Mouse (Mus musculus) hindbrain, postnatal 0 days (tissue): ENCODE measurements around the gene Fam19a2. TPM values are rescaled to one million over a fixed set of nuclear protein-coding genes. Genes with fewer than 3 reads are reported as not detected.

Experiments
- ATAC-seq: fragments of 200-750 bp; cut with Nextera tagmentation; 2 replicates; pipeline ENCODE4 v1.8.0; 2017; ENCODE audit warnings: mild to moderate bottlenecking, moderate TSS enrichment, moderate library complexity
- DNase-seq: peaks from one replicate; pipeline ENCODE4 v3.0.0-alpha.2; 2015; ENCODE audit warnings: low spot score
- H3K27ac ChIP-seq: fragments of 300-500 bp; sonication (generic); 2 replicates; pipeline ENCODE4 v1.5.1; 2014; ENCODE audit warnings: mild to moderate bottlenecking
- H3K27me3 ChIP-seq: fragments of 300-500 bp; sonication (generic); 2 replicates; pipeline ENCODE4 v1.6.1; 2014; ENCODE audit warnings: low read length, mixed read lengths; ENCODE audit not compliant: insufficient read depth
- H3K36me3 ChIP-seq: fragments of 300-500 bp; sonication (generic); 2 replicates; pipeline ENCODE4 v1.6.1; 2014; ENCODE audit warnings: low read length, mixed read lengths; ENCODE audit not compliant: insufficient read depth
- H3K4me1 ChIP-seq: fragments of 300-500 bp; sonication (generic); 2 replicates; pipeline ENCODE4 v1.6.1; 2014; ENCODE audit warnings: antibody characterized with exemption, low read length, mixed read lengths; ENCODE audit not compliant: insufficient read depth
- H3K4me2 ChIP-seq: fragments of 300-500 bp; sonication (generic); 2 replicates; pipeline ENCODE4 v1.6.1; 2014; ENCODE audit warnings: low read depth, mild to moderate bottlenecking, low read length, moderate library complexity, mixed read lengths
- H3K4me3 ChIP-seq: fragments of 300-500 bp; sonication (generic); 2 replicates; pipeline ENCODE4 v1.5.1; 2014; ENCODE audit warnings: low read length
- H3K9ac ChIP-seq: fragments of 300-500 bp; sonication (generic); replicated peaks from 2 replicates; pipeline ENCODE4 v1.6.1; 2014; ENCODE audit warnings: mild to moderate bottlenecking, low read length, moderate library complexity, mixed read lengths
- H3K9me3 ChIP-seq: fragments of 300-500 bp; sonication (generic); 2 replicates; pipeline ENCODE4 v1.6.1; 2016; ENCODE audit warnings: low read length, mixed read lengths
- CTCF ChIP-seq: IDR thresholded peaks from 2 replicates; pipeline ENCODE4 v1.5.1; 2016; ENCODE audit warnings: antibody characterized with exemption, control low read depth, low read depth
- WGBS: fragments of 180-500 bp; shearing (Covaris S2); extraction: QIAGEN DNeasy Blood & Tissue Kit; methylation state at CpG from one replicate; pipeline ENCODE4 v1.1.7; 2014; 5-methylcytosine and 5-hydroxymethylcytosine counted together
- polyA plus RNA-seq: library from polyadenylated mRNA; unstranded; fragments of >200 nt; fragmentation: Nextera tagmentation; extraction: Ambion mirVana; gene quantifications from 2 replicates; pipeline ENCODE4 v1.2.1, GENCODE M21; 2015
- total RNA-seq: library from RNA; depleted of rRNA; stranded (reverse); fragments of >200 nt; gene quantifications from 2 replicates; pipeline ENCODE4 v1.2.3, GENCODE M21; 2014

Fam19a2 gene
- total and polyA plus RNA-seq, 2 experiments from 2014 or later, result 48.9 to 90.5 TPM

DNA sequence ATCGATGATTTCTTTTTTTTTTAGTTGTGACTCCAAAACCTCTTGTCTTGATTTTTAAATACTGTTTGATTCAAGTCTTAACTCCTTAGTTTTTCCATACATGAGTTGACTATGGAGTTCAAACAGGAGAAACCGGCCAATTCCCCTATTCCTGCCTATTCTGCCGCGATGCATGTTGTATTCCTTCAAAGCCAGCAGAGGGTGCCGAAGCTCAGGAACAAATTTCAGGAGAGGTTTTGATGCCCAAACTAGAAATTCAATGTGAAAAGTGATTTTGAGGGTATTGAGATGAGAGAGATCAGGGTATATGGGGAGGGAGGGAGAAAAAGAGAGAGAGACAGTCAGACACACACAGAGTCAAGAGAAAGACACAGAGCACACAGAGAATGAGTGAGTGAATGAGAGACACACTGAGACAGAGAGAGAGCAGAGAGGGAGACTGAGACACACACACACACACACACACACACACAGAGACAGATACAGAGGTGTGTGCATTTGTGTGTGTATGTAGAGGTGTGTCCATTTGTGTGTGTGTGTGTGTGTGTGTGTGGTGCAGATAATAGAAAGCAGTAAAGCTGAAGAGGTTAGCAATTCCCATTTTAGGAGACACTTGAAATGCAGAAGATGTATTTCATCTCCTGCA lies 78.9 kb downstream of the Fam19a2 start:
- H3K4me3 ChIP-seq, result no peak overlapping the region
- ATAC-seq, result 0 out of 2 replicates have a peak, but pooled peaks have one; percentile 35
- H3K27ac ChIP-seq, result no peak overlapping the region
- no peaks in the 10 kb centered on the region for H3K36me3 ChIP-seq
- no peak overlapping the region for H3K9ac ChIP-seq
- no peaks in the 10 kb centered on the region for H3K4me1 ChIP-seq
- TF ChIP-seq CTCF, result peak; percentile 82
- H3K9me3 ChIP-seq, result no peaks in the 10 kb centered on the region
- peak; percentile 83 for DNase-seq
- no peak overlapping the region for H3K4me2 ChIP-seq
- no peaks in the 10 kb centered on the region for H3K27me3 ChIP-seq
- WGBS, result 21% methylated on average over 5 of the region's 5 CpGs

DNA sequence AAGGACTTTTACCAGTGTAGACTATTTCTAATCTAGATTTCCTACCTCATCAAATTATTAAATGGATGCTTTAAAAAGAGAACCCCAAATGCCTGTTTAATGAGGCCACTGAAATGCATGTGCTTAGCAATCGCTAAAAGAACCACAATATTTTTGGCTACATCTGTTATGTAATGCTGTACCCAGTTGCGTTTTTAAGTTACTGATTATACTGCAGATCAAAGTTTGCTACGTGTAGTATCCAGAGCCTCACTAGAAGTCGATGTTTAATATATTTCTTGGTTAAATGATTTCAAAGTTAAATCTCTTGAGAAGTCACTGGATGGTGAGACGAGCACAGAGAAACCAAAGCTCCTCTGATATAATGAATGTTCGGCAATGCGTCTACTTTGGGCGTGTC lies 82.5 kb downstream of the Fam19a2 start:
- no peak for TF ChIP-seq CTCF
- Histone ChIP-seq H3K4me2 (no peak overlapping the region), H3K27ac (no peak overlapping the region), H3K4me1 (no peaks in the 10 kb centered on the region), H3K9ac (no peak overlapping the region), H3K4me3 (no peak overlapping the region), H3K36me3 (no peaks in the 10 kb centered on the region), H3K9me3 (no peaks in the 10 kb centered on the region), H3K27me3 (no peaks in the 10 kb centered on the region)
- DNase-seq, result no peak
- ATAC-seq, result no peak
- 93% methylated on average over 8 of the region's 8 CpGs for WGBS

DNA sequence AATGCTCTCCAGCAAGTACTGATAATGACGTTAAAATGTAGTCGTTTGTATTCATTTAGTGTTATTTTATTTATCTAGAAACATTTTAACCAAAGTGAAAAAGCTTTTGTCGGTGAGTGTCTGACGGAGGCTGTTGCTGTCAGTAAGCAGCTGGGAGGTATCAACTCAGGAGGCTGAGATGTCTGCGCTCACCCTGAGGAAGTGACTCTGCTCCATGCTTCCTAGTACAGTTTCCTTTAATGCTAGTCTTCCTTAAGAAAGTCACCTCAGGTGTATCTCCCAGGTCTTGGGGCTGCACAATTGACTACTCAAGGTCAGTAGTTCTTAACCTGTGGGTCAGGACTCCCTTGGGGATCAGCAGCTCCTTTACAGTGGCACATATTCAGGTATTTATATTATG lies 89.9 kb downstream of the Fam19a2 start:
- H3K4me3 ChIP-seq, result no peak overlapping the region
- DNase-seq (no peak), ATAC-seq (no peak)
- H3K36me3 ChIP-seq, result no peaks in the 10 kb centered on the region
- TF ChIP-seq CTCF, result no peak
- H3K27me3 ChIP-seq, result no peaks in the 10 kb centered on the region
- 88% methylated on average over 5 of the region's 5 CpGs for WGBS
- H3K27ac ChIP-seq, result no peak overlapping the region
- no peaks in the 10 kb centered on the region for H3K9me3 ChIP-seq
- no peaks in the 10 kb centered on the region for H3K4me1 ChIP-seq
- H3K4me2 ChIP-seq, result no peak overlapping the region
- H3K9ac ChIP-seq, result no peak overlapping the region

DNA sequence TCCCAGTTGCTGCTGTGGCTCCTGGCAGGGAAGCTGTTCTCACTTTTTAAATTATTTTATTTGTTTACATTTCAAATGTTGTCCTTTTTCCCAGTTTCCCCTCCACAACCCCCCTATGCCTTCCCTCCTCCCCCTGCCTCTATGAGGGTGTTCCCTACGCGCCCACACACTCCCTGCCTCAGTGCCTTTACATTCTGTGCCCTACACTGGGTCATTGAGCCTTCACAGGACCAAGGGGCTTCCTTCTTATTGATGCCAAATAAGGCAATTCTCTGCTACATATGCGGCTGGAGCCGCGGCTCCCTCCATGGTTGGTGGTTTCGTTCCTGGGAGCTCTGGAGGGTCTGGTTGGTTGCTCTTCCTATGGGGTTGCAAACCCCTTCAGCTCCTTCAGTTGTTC lies 93.2 kb downstream of the Fam19a2 start:
- no peak overlapping the region for H3K9ac ChIP-seq
- no peak for TF ChIP-seq CTCF
- no peak overlapping the region for H3K4me2 ChIP-seq
- no peaks in the 10 kb centered on the region for H3K4me1 ChIP-seq
- no peaks in the 10 kb centered on the region for H3K9me3 ChIP-seq
- ATAC-seq, result no peak
- DNase-seq, result no peak
- WGBS, result 85% methylated on average over 6 of the region's 6 CpGs
- H3K27me3 ChIP-seq, result no peaks in the 10 kb centered on the region
- no peak overlapping the region for H3K4me3 ChIP-seq
- no peak overlapping the region for H3K27ac ChIP-seq
- H3K36me3 ChIP-seq, result no peaks in the 10 kb centered on the region

DNA sequence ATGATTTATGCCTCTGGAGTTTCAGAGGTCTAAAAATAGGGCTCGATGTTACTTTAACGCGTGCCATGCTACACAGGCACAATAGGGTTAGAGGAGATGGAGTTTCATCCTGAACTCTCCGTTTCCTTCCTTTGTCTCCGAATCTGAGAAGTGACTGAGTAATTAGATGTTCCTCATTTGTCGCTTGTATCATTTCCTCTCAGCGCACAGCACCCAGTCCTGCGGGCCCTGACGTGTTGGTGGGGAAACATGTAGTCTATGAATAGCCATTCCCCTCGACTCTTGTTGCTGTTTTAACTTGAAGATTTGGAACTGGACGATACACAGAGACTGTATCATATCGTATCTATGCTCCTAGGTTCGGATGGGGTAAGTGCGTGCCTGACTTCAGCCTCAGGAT lies 96.7 kb downstream of the Fam19a2 start:
- Histone ChIP-seq H3K27me3 (no peaks in the 10 kb centered on the region), H3K4me1 (no peaks in the 10 kb centered on the region), H3K4me2 (no peak overlapping the region), H3K27ac (no peak overlapping the region), H3K9me3 (no peaks in the 10 kb centered on the region), H3K36me3 (no peaks in the 10 kb centered on the region), H3K9ac (no peak overlapping the region), H3K4me3 (no peak overlapping the region)
- DNase-seq (no peak), ATAC-seq (no peak)
- TF ChIP-seq CTCF, result no peak
- WGBS, result 78% methylated on average over 14 of the region's 14 CpGs

DNA sequence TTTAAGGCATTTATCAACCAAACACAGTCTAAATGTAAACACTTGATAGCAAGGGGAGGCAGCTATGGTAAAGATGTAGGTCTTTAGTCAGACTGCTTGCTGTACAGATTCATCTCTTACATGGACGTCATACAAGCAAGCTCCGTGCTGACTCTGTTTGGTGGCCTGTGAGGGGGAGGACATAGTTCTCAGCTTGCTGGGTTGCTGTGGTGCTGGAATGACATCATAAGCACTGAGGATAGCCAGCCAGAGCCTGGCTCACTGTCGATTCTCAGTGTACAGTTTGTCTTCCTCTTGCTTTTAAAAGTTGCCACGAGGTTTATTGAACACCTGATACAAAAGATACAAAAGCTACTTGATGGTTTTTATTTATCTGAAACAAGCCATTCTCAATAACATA lies 100.8 kb downstream of the Fam19a2 start:
- Histone ChIP-seq H3K9me3 (no peaks in the 10 kb centered on the region), H3K4me2 (no peak overlapping the region), H3K27ac (no peak overlapping the region), H3K4me3 (no peak overlapping the region), H3K27me3 (no peaks in the 10 kb centered on the region), H3K36me3 (no peaks in the 10 kb centered on the region), H3K9ac (no peak overlapping the region), H3K4me1 (no peaks in the 10 kb centered on the region)
- TF ChIP-seq CTCF, result no peak
- no peak for DNase-seq
- WGBS, result 52% methylated on average over 4 of the region's 4 CpGs
- ATAC-seq, result no peak

DNA sequence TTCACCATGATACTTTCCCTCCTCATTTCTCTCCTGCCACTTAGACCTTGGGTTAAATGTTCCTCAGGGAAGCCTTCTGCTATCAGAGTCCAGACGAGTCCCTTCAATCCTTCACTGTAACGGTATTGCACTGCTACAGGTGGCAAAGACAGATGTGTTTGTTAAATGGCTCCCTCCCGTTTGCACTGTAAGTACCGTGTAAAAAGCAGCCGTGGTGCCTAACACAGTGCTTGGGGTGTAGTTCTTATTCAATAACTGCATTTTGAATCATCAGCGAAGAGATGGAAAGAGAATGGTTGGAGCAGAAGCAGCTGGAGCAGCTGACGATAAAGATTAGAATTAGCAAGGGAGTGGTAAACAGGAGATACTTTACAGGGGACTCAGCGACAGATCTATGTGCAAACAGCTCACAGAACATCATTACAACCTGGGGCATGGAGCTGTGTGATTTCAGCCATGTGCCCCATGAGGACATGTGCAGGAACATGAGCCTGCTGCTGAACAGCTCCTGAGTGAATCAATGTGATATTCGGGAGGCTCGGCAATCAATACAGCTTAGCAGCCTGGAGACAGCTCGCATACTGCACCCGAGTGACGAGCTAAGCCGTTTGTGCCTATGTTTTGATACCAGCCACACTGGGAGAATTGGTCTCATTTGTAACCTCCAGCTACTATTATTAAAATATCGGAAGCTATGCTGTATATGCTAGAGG lies 103.5 kb downstream of the Fam19a2 start:
- no peak for TF ChIP-seq CTCF
- Histone ChIP-seq H3K27ac (no peak overlapping the region), H3K36me3 (no peaks in the 10 kb centered on the region), H3K4me1 (no peaks in the 10 kb centered on the region), H3K9ac (no peak overlapping the region), H3K9me3 (no peaks in the 10 kb centered on the region), H3K4me2 (no peak overlapping the region), H3K4me3 (no peak overlapping the region), H3K27me3 (no peaks in the 10 kb centered on the region)
- ATAC-seq, result no peak
- WGBS, result 75% methylated on average over 15 of the region's 15 CpGs
- DNase-seq, result peak; percentile 15
